Mouse (Mus musculus): ENCODE measurements around the gene Ugt1a7c.

DNA sequence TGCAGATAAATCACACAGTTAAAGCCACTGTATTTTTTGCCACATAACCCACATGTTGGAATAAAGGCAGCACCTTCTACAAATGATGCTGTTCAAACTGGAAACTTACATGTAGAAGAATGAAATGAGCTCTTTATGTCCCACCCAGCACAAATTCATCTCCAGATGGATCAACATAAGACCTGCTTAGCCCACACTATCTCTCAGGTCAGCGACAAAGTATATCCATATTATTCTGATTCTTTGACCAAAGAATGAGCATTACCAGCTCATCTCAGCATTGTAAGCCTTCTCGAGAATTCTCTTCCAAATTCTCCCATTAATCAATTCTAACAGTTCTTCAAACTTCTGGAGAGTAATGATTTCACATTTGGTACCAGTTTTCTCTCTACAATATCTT lies 127.4 kb downstream of the Ugt1a7c start:
- TF ChIP-seq CTCF (IDR thresholded peaks at IDR 0.05; ENCODE audit: insufficient read depth, low read length) (no peak), POLR2A (IDR thresholded peaks at IDR 0.05; ENCODE audit: borderline replicate concordance, extremely low read depth, low read depth, low read length) (no peak)
